Mouse (Mus musculus) MEL (cell line): ENCODE results near the gene Irf3. TPM values are rescaled to one million over a fixed set of nuclear protein-coding genes. Genes with fewer than 3 reads are reported as not detected.

Experiments used
- DNase-seq: peaks from one replicate; pipeline ENCODE4 v3.0.0; 2011; ENCODE audit warnings: low read depth, low spot score
- H3K27ac ChIP-seq: 2 replicates; pipeline ENCODE4 v1.5.1; 2012; ENCODE audit warnings: low read depth, mild to moderate bottlenecking, control low read depth, low read length, moderate library complexity; ENCODE audit not compliant: control insufficient read depth
- H3K27me3 ChIP-seq, 2 experiments: fragments of 150-350 bp in 1 of 2; sonication (generic) in 1 of 2; 2 replicates each; pipeline ENCODE4 v1.6.1; 2012; ENCODE audit warnings: low read length in 2 of 2, mild to moderate bottlenecking in 2 of 2, improper control_type of control experiment in 1 of 2, moderate library complexity in 1 of 2; ENCODE audit not compliant: insufficient read depth in 2 of 2, control insufficient read depth in 1 of 2
- H3K36me3 ChIP-seq, 2 experiments: 2 replicates each; pipeline ENCODE4 v1.6.1; 2012 to 2014; ENCODE audit warnings: low read length in 2 of 2, improper control_type of control experiment in 1 of 2, inconsistent platforms in 1 of 2, mild to moderate bottlenecking in 1 of 2; ENCODE audit not compliant: insufficient read depth in 2 of 2, control insufficient read depth in 1 of 2
- H3K4me1 ChIP-seq, 2 experiments: fragments of 150-350 bp in 1 of 2; sonication (generic) in 1 of 2; 2 replicates each; pipeline ENCODE4 v1.6.1; 2012; ENCODE audit warnings: low read length in 2 of 2, improper control_type of control experiment in 1 of 2, mild to moderate bottlenecking in 1 of 2; ENCODE audit not compliant: insufficient read depth in 2 of 2, control insufficient read depth in 1 of 2
- H3K4me3 ChIP-seq, 2 experiments: fragments of 150-350 bp in 1 of 2; sonication (generic) in 1 of 2; 2 replicates each; pipeline ENCODE4 v1.5.1; 2012; ENCODE audit warnings: low read depth in 2 of 2, low read length in 2 of 2, mild to moderate bottlenecking in 2 of 2, moderate library complexity in 2 of 2, control low read depth in 1 of 2, improper control_type of control experiment in 1 of 2; ENCODE audit not compliant: control insufficient read depth in 1 of 2, insufficient read depth in 1 of 2
- H3K79me2 ChIP-seq: 2 replicates; pipeline ENCODE4 v1.6.1; 2012; ENCODE audit warnings: mild to moderate bottlenecking, low read length, moderate library complexity; ENCODE audit not compliant: control insufficient read depth, poor library complexity, insufficient read depth
- H3K9ac ChIP-seq: 2 replicates; pipeline ENCODE4 v1.6.1; 2012; ENCODE audit warnings: low read depth, mild to moderate bottlenecking, control low read depth, low read length, moderate library complexity; ENCODE audit not compliant: control insufficient read depth, poor library complexity, severe bottlenecking
- H3K9me3 ChIP-seq: fragments of 150-350 bp; sonication (generic); replicated peaks from 2 replicates; pipeline ENCODE4 v1.6.1; 2012; ENCODE audit warnings: mild to moderate bottlenecking, low read length, improper control_type of control experiment, moderate library complexity; ENCODE audit not compliant: insufficient read depth
- CHD2 ChIP-seq: IDR thresholded peaks from 2 replicates; pipeline ENCODE4 v1.6.1; 2011; ENCODE audit warnings: low read length, improper control_type of control experiment
- CTCF ChIP-seq, 3 experiments: IDR thresholded peaks in 2 of 3; conservative IDR thresholded peaks in 1 of 3; 2 replicates each; pipeline ENCODE4 v1.5.1; 2011 to 2012; ENCODE audit warnings: low read length in 3 of 3, low read depth in 2 of 3, mild to moderate bottlenecking in 2 of 3, improper control_type of control experiment in 1 of 3, inconsistent platforms in 1 of 3, mixed read lengths in 1 of 3, moderate library complexity in 1 of 3; ENCODE audit not compliant: control insufficient read depth in 1 of 3, insufficient read depth in 1 of 3, poor library complexity in 1 of 3, severe bottlenecking in 1 of 3
- E2F4 ChIP-seq: IDR thresholded peaks from 2 replicates; pipeline ENCODE4 v1.6.1; 2011; ENCODE audit warnings: low read depth, low read length, improper control_type of control experiment, borderline replicate concordance
- EP300 ChIP-seq, 2 experiments: IDR thresholded peaks; 2 replicates each; pipeline ENCODE4 v1.6.1; 2011; ENCODE audit warnings: improper control_type of control experiment in 2 of 2, low read length in 2 of 2, low read depth in 1 of 2, mild to moderate bottlenecking in 1 of 2
- GABPA ChIP-seq: IDR thresholded peaks from 2 replicates; pipeline ENCODE4 v1.6.1; 2012; ENCODE audit warnings: low read depth, mild to moderate bottlenecking, inconsistent platforms, low read length, improper control_type of control experiment, moderate library complexity
- HCFC1 ChIP-seq: IDR thresholded peaks from 2 replicates; pipeline ENCODE4 v1.6.1; 2012; ENCODE audit warnings: low read depth, mild to moderate bottlenecking, inconsistent platforms, low read length, improper control_type of control experiment, moderate library complexity
- JUND ChIP-seq: IDR thresholded peaks from 2 replicates; pipeline ENCODE4 v1.6.1; 2011; ENCODE audit warnings: low read depth, mild to moderate bottlenecking, improper control_type of control experiment, low read length
- MAFK ChIP-seq: IDR thresholded peaks from 2 replicates; pipeline ENCODE4 v1.6.1; 2011; ENCODE audit warnings: low read depth, mild to moderate bottlenecking, low read length, improper control_type of control experiment, borderline replicate concordance
- NELFE ChIP-seq: IDR thresholded peaks from 2 replicates; pipeline ENCODE4 v1.6.1; 2011; ENCODE audit warnings: low read depth, low read length, improper control_type of control experiment
- POLR2AphosphoS5 ChIP-seq: IDR thresholded peaks from 2 replicates; pipeline ENCODE4 v1.6.1; 2012; ENCODE audit warnings: low read depth, borderline replicate concordance, mild to moderate bottlenecking, inconsistent platforms, low read length, moderate library complexity, mixed read lengths
- TBP ChIP-seq: IDR thresholded peaks from 2 replicates; pipeline ENCODE4 v1.8.0; 2011; ENCODE audit warnings: low read depth, low read length, improper control_type of control experiment
- UBTF ChIP-seq: IDR thresholded peaks from 2 replicates; pipeline ENCODE4 v1.6.1; 2012; ENCODE audit warnings: low read depth, mild to moderate bottlenecking, inconsistent platforms, low read length, improper control_type of control experiment, moderate library complexity, borderline replicate concordance; ENCODE audit not compliant: insufficient read depth
- ZC3H11A ChIP-seq: IDR thresholded peaks from 2 replicates; pipeline ENCODE4 v1.6.1; 2012; ENCODE audit warnings: low read depth, mild to moderate bottlenecking, inconsistent platforms, low read length, improper control_type of control experiment
- ZKSCAN1 ChIP-seq: IDR thresholded peaks from 2 replicates; pipeline ENCODE4 v1.6.1; 2012; ENCODE audit warnings: low read depth, mild to moderate bottlenecking, inconsistent platforms, low read length, improper control_type of control experiment, moderate library complexity
- polyA plus RNA-seq, 2 experiments: library from polyadenylated mRNA; stranded (reverse) in 1 of 2; unstranded in 1 of 2; fragments of >175 nt in 1 of 2; fragments of >200 nt in 1 of 2; gene quantifications; 2 replicates each; pipeline versions ENCODE4 v1.2.1 to v1.2.4; 2012; ENCODE audit warnings: low replicate concordance in 2 of 2, low read depth in 1 of 2; ENCODE audit not compliant: insufficient read length in 2 of 2, insufficient read depth in 1 of 2, missing spikeins in 1 of 2
- total RNA-seq: library from RNA; depleted of rRNA; stranded (reverse); fragments of 300-350 nt; gene quantifications from 2 replicates; pipeline ENCODE4 v1.2.3, GENCODE M21; 2012

Gene Irf3
- total and polyA plus RNA-seq, 3 experiments = 82.1 to 83.4 TPM; not detected in 1

GRCm38 (mm10) chr7:45046853-45047350 is 49.5 kb downstream of the Irf3 start:
- Histone ChIP-seq H3K27ac (no peak overlapping the region), H3K9ac (no peak overlapping the region), H3K4me1 (peaks cover 3 to 9% of the 10 kb centered on the region in 2 experiments; a peak in 3 of 4 replicates), H3K4me3 (no peak overlapping the region), H3K79me2 (peaks cover 10% of the 10 kb centered on the region), H3K36me3 (peaks cover 3 to 5% of the 10 kb centered on the region in 2 experiments), H3K27me3 (no peaks in the 10 kb centered on the region), H3K9me3 (no peaks in the 10 kb centered on the region)
- DNase-seq = no peak
- no peak for TF ChIP-seq POLR2AphosphoS5
- TF ChIP-seq CHD2 = no peak
- no peak for TF ChIP-seq MAFK
- TF ChIP-seq TBP = no peak
- TF ChIP-seq ZKSCAN1 = no peak

DNA sequence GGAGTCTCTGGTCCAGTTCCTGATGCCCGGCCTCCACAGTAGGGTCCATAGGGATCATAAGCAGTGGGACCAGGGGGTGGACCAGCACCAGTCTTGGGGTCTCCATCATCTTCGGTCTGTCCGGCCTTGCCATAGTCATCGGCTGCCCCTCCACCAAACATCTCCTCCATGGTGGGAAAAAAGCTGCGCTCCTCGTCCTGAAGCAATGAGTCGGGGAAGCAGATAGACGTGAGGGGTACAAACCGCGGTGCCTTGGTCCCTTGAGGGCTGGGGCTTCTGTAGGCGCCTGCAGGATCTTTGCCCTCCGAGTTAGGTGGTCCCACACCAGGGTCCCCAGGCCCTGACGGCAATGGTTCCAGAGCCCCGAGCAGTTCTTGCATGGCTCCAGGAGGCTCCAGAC is 50.0 kb downstream of the Irf3 start:
- H3K36me3 ChIP-seq = peaks cover 3 to 5% of the 10 kb centered on the region in 2 experiments
- H3K9ac ChIP-seq = no peak overlapping the region
- H3K4me3 ChIP-seq = no peak overlapping the region
- no peaks in the 10 kb centered on the region for H3K27me3 ChIP-seq
- no peaks in the 10 kb centered on the region for H3K9me3 ChIP-seq
- DNase-seq = no peak
- peaks cover 16% of the 10 kb centered on the region for H3K79me2 ChIP-seq
- TF ChIP-seq EP300 (IDR thresholded peaks at IDR 0.05; ENCODE audit: low read depth in 1 of 2, low read length in 2 of 2) (no peak), GABPA (no peak), ZC3H11A (no peak), NELFE (no peak), E2F4 (no peak), HCFC1 (no peak), ZKSCAN1 (no peak)
- H3K4me1 ChIP-seq = peaks cover 3 to 10% of the 10 kb centered on the region in 2 experiments; a peak in 3 of 4 replicates
- H3K27ac ChIP-seq = no peak overlapping the region

- no peak overlapping the region for H3K9ac ChIP-seq
- H3K79me2 ChIP-seq = peaks cover 20% of the 10 kb centered on the region
- no peak overlapping the region for H3K4me3 ChIP-seq
- H3K4me1 ChIP-seq = peaks cover 3 to 10% of the 10 kb centered on the region in 2 experiments; a peak in 3 of 4 replicates
- no peaks in the 10 kb centered on the region for H3K27me3 ChIP-seq
- no peaks in the 10 kb centered on the region for H3K9me3 ChIP-seq
- no peak overlapping the region for H3K27ac ChIP-seq
- peaks cover 3 to 5% of the 10 kb centered on the region in 2 experiments for H3K36me3 ChIP-seq
- no peak for DNase-seq
- TF ChIP-seq CTCF (IDR thresholded peaks at IDR 0.05 in 2 of 3, conservative IDR thresholded peaks at IDR 0.05 in 1 of 3; ENCODE audit: control insufficient read depth in 1 of 3, insufficient read depth in 1 of 3, low read depth in 2 of 3, low read length in 3 of 3, poor library complexity in 1 of 3, severe bottlenecking in 1 of 3) = peak in 1 of 3 experiments; percentile 34; a peak in 3 of 6 replicates
- no peak for TF ChIP-seq UBTF
- TF ChIP-seq JUND = no peak
These were observed 50.8 kb downstream of the Irf3 start for GRCm38 (mm10) chr7:45048001-45048890.
